Mouse (Mus musculus): ENCODE measurements around the gene Crebbp. TPM values are rescaled to one million over a fixed set of nuclear protein-coding genes. Genes with fewer than 3 reads are reported as not detected.
"Not testable (repeated sequence)": the region's sequence is repeated elsewhere in the genome, so short reads cannot be mapped to it uniquely, and the experiment has no call there.

Gene Crebbp
- polyA plus RNA-seq, 1 experiment from 2014 or later = 39.4 TPM

GRCm38 (mm10) chr16:4080419-4080818, 133.4 kb downstream of the Crebbp start:
- H3K36me3 ChIP-seq (ENCODE audit: control insufficient read depth, insufficient read depth, low read length) = peaks cover 13% of the 10 kb centered on the region
- not testable (repeated sequence) for H3K9ac ChIP-seq (ENCODE audit: low read length); ATAC-seq (replicated peaks; ENCODE audit: low FRiP score); H3K27me3 ChIP-seq (ENCODE audit: control insufficient read depth, insufficient read depth, low read length); H3K4me2 ChIP-seq (ENCODE audit: low read depth, low read length, severe bottlenecking); H3K27ac ChIP-seq (ENCODE audit: low read depth, low read length); H3K4me1 ChIP-seq (replicated peaks; ENCODE audit: control insufficient read depth, insufficient read depth, low read length); DNase-seq (ENCODE audit: low spot score); H3K9me3 ChIP-seq (ENCODE audit: control insufficient read depth, low read length); H3K4me3 ChIP-seq (ENCODE audit: low read depth, low read length)
- 81% methylated on average over 3 of the region's 3 CpGs for WGBS

- H3K4me3 ChIP-seq (ENCODE audit: low read depth, low read length) = no peak overlapping the region
- no peaks in the 10 kb centered on the region for H3K9me3 ChIP-seq (ENCODE audit: control insufficient read depth, low read length)
- H3K4me2 ChIP-seq (ENCODE audit: low read depth, low read length, severe bottlenecking) = no peak overlapping the region
- peaks cover 7% of the 10 kb centered on the region; the same call in 1 of the 2 replicates for H3K36me3 ChIP-seq (ENCODE audit: control insufficient read depth, insufficient read depth, low read length)
- WGBS = 87% methylated on average over 1 of the region's 1 CpGs
- ATAC-seq (replicated peaks; ENCODE audit: low FRiP score) (no peak), DNase-seq (ENCODE audit: low spot score) (no peak)
- H3K4me1 ChIP-seq (replicated peaks; ENCODE audit: control insufficient read depth, insufficient read depth, low read length) = 0 out of 2 replicates have a peak, but pooled peaks cover 3% of the 10 kb centered on the region
- H3K27me3 ChIP-seq (ENCODE audit: control insufficient read depth, insufficient read depth, low read length) = no peaks in the 10 kb centered on the region
- H3K9ac ChIP-seq (ENCODE audit: low read length) = no peak overlapping the region
- H3K27ac ChIP-seq (ENCODE audit: low read depth, low read length) = no peak overlapping the region
Measured at GRCm38 (mm10) chr16:4079656-4080055, 134.1 kb downstream of the Crebbp start.

- Histone ChIP-seq H3K4me2 (ENCODE audit: low read depth, low read length, severe bottlenecking) (peak overlapping the region; percentile 59; the same call in 1 of the 2 replicates), H3K4me3 (ENCODE audit: low read depth, low read length) (peak overlapping the region; percentile 82)
- not testable (repeated sequence) for H3K9me3 ChIP-seq (ENCODE audit: control insufficient read depth, low read length); ATAC-seq (replicated peaks; ENCODE audit: low FRiP score); DNase-seq (ENCODE audit: low spot score); H3K27me3 ChIP-seq (ENCODE audit: control insufficient read depth, insufficient read depth, low read length); H3K4me1 ChIP-seq (replicated peaks; ENCODE audit: control insufficient read depth, insufficient read depth, low read length); H3K9ac ChIP-seq (ENCODE audit: low read length); H3K27ac ChIP-seq (ENCODE audit: low read depth, low read length); H3K36me3 ChIP-seq (ENCODE audit: control insufficient read depth, insufficient read depth, low read length)
- WGBS = 73% methylated on average over 10 of the region's 10 CpGs
Measured at GRCm38 (mm10) chr16:4078302-4078701, 135.5 kb downstream of the Crebbp start.

GRCm38 (mm10) chr16:4077384-4078061, 136.3 kb downstream of the Crebbp start, which contains the start of gene Trap1:
Gene Trap1, minus strand, starts transcription at chr16:4077827.
- 0 out of 2 replicates have a peak within 1 kb of the TSS, but pooled peaks have one; percentile 41 for H3K27ac ChIP-seq (ENCODE audit: low read depth, low read length)
- WGBS = under 1% methylated on average over 58 of the region's 58 CpGs
- peak within 1 kb of the TSS; percentile 59 for H3K4me2 ChIP-seq (ENCODE audit: low read depth, low read length, severe bottlenecking)
- no peaks in the 10 kb centered on the region for H3K9me3 ChIP-seq (ENCODE audit: control insufficient read depth, low read length)
- peak; percentile 94 for DNase-seq (ENCODE audit: low spot score)
- H3K27me3 ChIP-seq (ENCODE audit: control insufficient read depth, insufficient read depth, low read length) = no peaks in the 10 kb centered on the region
- H3K4me1 ChIP-seq (replicated peaks; ENCODE audit: control insufficient read depth, insufficient read depth, low read length) = 0 out of 2 replicates have a peak, but pooled peaks cover 3% of the 10 kb centered on the region
- peak within 1 kb of the TSS; percentile 82 for H3K4me3 ChIP-seq (ENCODE audit: low read depth, low read length)
- no peaks in the 10 kb centered on the region for H3K36me3 ChIP-seq (ENCODE audit: control insufficient read depth, insufficient read depth, low read length)
- ATAC-seq (replicated peaks; ENCODE audit: low FRiP score) = peak; percentile 98
- peak within 1 kb of the TSS; percentile 88 for H3K9ac ChIP-seq (ENCODE audit: low read length)

GRCm38 (mm10) chr16:4074836-4075235, 139.0 kb downstream of the Crebbp start:
- DNase-seq (ENCODE audit: low spot score) (no peak), ATAC-seq (replicated peaks; ENCODE audit: low FRiP score) (no peak)
- no peaks in the 10 kb centered on the region for H3K36me3 ChIP-seq (ENCODE audit: control insufficient read depth, insufficient read depth, low read length)
- H3K27me3 ChIP-seq (ENCODE audit: control insufficient read depth, insufficient read depth, low read length) = no peaks in the 10 kb centered on the region
- H3K9ac ChIP-seq (ENCODE audit: low read length) = no peak overlapping the region
- H3K4me2 ChIP-seq (ENCODE audit: low read depth, low read length, severe bottlenecking) = no peak overlapping the region
- H3K4me1 ChIP-seq (replicated peaks; ENCODE audit: control insufficient read depth, insufficient read depth, low read length) = 0 out of 2 replicates have a peak, but pooled peaks cover 3% of the 10 kb centered on the region
- WGBS = 80% methylated on average over 3 of the region's 3 CpGs
- no peaks in the 10 kb centered on the region for H3K9me3 ChIP-seq (ENCODE audit: control insufficient read depth, low read length)
- no peak overlapping the region for H3K27ac ChIP-seq (ENCODE audit: low read depth, low read length)
- no peak overlapping the region for H3K4me3 ChIP-seq (ENCODE audit: low read depth, low read length)

- no peak for DNase-seq (ENCODE audit: low spot score)
- H3K27me3 ChIP-seq (ENCODE audit: control insufficient read depth, insufficient read depth, low read length) = no peaks in the 10 kb centered on the region
- H3K27ac ChIP-seq (ENCODE audit: low read depth, low read length) = no peak overlapping the region
- 69% methylated on average over 6 of the region's 6 CpGs for WGBS
- no peaks in the 10 kb centered on the region for H3K9me3 ChIP-seq (ENCODE audit: control insufficient read depth, low read length)
- no peak overlapping the region for H3K9ac ChIP-seq (ENCODE audit: low read length)
- no peaks in the 10 kb centered on the region for H3K36me3 ChIP-seq (ENCODE audit: control insufficient read depth, insufficient read depth, low read length)
- H3K4me2 ChIP-seq (ENCODE audit: low read depth, low read length, severe bottlenecking) = no peak overlapping the region
- 0 out of 2 replicates have a peak, but pooled peaks cover 3% of the 10 kb centered on the region for H3K4me1 ChIP-seq (replicated peaks; ENCODE audit: control insufficient read depth, insufficient read depth, low read length)
- no peak overlapping the region for H3K4me3 ChIP-seq (ENCODE audit: low read depth, low read length)
- no peak for ATAC-seq (replicated peaks; ENCODE audit: low FRiP score)
Measured at GRCm38 (mm10) chr16:4074297-4074696, 139.5 kb downstream of the Crebbp start.

GRCm38 (mm10) chr16:4068588-4068987, 145.2 kb downstream of the Crebbp start:
- no peaks in the 10 kb centered on the region for H3K9me3 ChIP-seq (ENCODE audit: control insufficient read depth, low read length)
- H3K36me3 ChIP-seq (ENCODE audit: control insufficient read depth, insufficient read depth, low read length) = peaks cover 7% of the 10 kb centered on the region; the same call in 1 of the 2 replicates
- no peak overlapping the region for H3K27ac ChIP-seq (ENCODE audit: low read depth, low read length)
- DNase-seq (ENCODE audit: low spot score) (peak; percentile 75), ATAC-seq (replicated peaks; ENCODE audit: low FRiP score) (no peak)
- 57% methylated on average over 8 of the region's 8 CpGs for WGBS
- H3K4me3 ChIP-seq (ENCODE audit: low read depth, low read length) = no peak overlapping the region
- no peak overlapping the region for H3K4me2 ChIP-seq (ENCODE audit: low read depth, low read length, severe bottlenecking)
- H3K27me3 ChIP-seq (ENCODE audit: control insufficient read depth, insufficient read depth, low read length) = no peaks in the 10 kb centered on the region
- no peak overlapping the region for H3K9ac ChIP-seq (ENCODE audit: low read length)
- H3K4me1 ChIP-seq (replicated peaks; ENCODE audit: control insufficient read depth, insufficient read depth, low read length) = no peaks in the 10 kb centered on the region

- no peak overlapping the region for H3K9ac ChIP-seq (ENCODE audit: low read length)
- DNase-seq (ENCODE audit: low spot score) (no peak), ATAC-seq (replicated peaks; ENCODE audit: low FRiP score) (no peak)
- H3K4me3 ChIP-seq (ENCODE audit: low read depth, low read length) = no peak overlapping the region
- H3K27me3 ChIP-seq (ENCODE audit: control insufficient read depth, insufficient read depth, low read length) = no peaks in the 10 kb centered on the region
- no peaks in the 10 kb centered on the region for H3K9me3 ChIP-seq (ENCODE audit: control insufficient read depth, low read length)
- no peak overlapping the region for H3K4me2 ChIP-seq (ENCODE audit: low read depth, low read length, severe bottlenecking)
- peaks cover 7% of the 10 kb centered on the region; the same call in 1 of the 2 replicates for H3K36me3 ChIP-seq (ENCODE audit: control insufficient read depth, insufficient read depth, low read length)
- no peaks in the 10 kb centered on the region for H3K4me1 ChIP-seq (replicated peaks; ENCODE audit: control insufficient read depth, insufficient read depth, low read length)
- H3K27ac ChIP-seq (ENCODE audit: low read depth, low read length) = no peak overlapping the region
- WGBS = 95% methylated on average over 4 of the region's 4 CpGs
Measured at GRCm38 (mm10) chr16:4064945-4065344, 148.9 kb downstream of the Crebbp start.

- no peak for ATAC-seq (replicated peaks; ENCODE audit: low FRiP score)
- Histone ChIP-seq H3K9ac (ENCODE audit: low read length) (no peak overlapping the region), H3K27me3 (ENCODE audit: control insufficient read depth, insufficient read depth, low read length) (no peaks in the 10 kb centered on the region), H3K9me3 (ENCODE audit: control insufficient read depth, low read length) (no peaks in the 10 kb centered on the region), H3K4me1 (replicated peaks; ENCODE audit: control insufficient read depth, insufficient read depth, low read length) (no peaks in the 10 kb centered on the region), H3K27ac (ENCODE audit: low read depth, low read length) (no peak overlapping the region), H3K4me2 (ENCODE audit: low read depth, low read length, severe bottlenecking) (no peak overlapping the region), H3K36me3 (ENCODE audit: control insufficient read depth, insufficient read depth, low read length) (peaks cover 18% of the 10 kb centered on the region), H3K4me3 (ENCODE audit: low read depth, low read length) (no peak overlapping the region)
- no peak for DNase-seq (ENCODE audit: low spot score)
- 88% methylated on average over 3 of the region's 3 CpGs for WGBS
Measured at GRCm38 (mm10) chr16:4053811-4054210, 160.0 kb downstream of the Crebbp start.

Measured in forebrain, embryonic 11.5 days (tissue).